Mouse (Mus musculus): ENCODE measurements around the gene Cd4. TPM values are rescaled to one million over a fixed set of nuclear protein-coding genes. Genes with fewer than 3 reads are reported as not detected.
"Not testable (repeated sequence)": the region's sequence is repeated elsewhere in the genome, so short reads cannot be mapped to it uniquely, and the experiment has no call there.

Cd4 gene
- polyA plus RNA-seq, 1 experiment from 2014 or later: 0.29 TPM

- Histone ChIP-seq H3K4me1 (ENCODE audit: control insufficient read depth, insufficient read depth, low read length) (peaks cover 18% of the 10 kb centered on the region), H3K27me3 (replicated peaks; ENCODE audit: control insufficient read depth, insufficient read depth, low read length) (no peaks in the 10 kb centered on the region), H3K36me3 (ENCODE audit: control insufficient read depth, insufficient read depth, low read length) (no peaks in the 10 kb centered on the region), H3K4me2 (ENCODE audit: low read length) (no peak overlapping the region), H3K9me3 (replicated peaks; ENCODE audit: control insufficient read depth, low read length) (no peaks in the 10 kb centered on the region), H3K9ac (ENCODE audit: low read length) (no peak overlapping the region), H3K27ac (ENCODE audit: low read depth, low read length) (no peak overlapping the region), H3K4me3 (ENCODE audit: low read depth, low read length) (no peak overlapping the region)
- ATAC-seq: no peak
- no peak for DNase-seq (ENCODE audit: low spot score)
- 75% methylated on average over 10 of the region's 10 CpGs for WGBS
Measured at GRCm38 (mm10) chr6:124900801-124901480, 12.9 kb upstream of the Cd4 start.

DNA sequence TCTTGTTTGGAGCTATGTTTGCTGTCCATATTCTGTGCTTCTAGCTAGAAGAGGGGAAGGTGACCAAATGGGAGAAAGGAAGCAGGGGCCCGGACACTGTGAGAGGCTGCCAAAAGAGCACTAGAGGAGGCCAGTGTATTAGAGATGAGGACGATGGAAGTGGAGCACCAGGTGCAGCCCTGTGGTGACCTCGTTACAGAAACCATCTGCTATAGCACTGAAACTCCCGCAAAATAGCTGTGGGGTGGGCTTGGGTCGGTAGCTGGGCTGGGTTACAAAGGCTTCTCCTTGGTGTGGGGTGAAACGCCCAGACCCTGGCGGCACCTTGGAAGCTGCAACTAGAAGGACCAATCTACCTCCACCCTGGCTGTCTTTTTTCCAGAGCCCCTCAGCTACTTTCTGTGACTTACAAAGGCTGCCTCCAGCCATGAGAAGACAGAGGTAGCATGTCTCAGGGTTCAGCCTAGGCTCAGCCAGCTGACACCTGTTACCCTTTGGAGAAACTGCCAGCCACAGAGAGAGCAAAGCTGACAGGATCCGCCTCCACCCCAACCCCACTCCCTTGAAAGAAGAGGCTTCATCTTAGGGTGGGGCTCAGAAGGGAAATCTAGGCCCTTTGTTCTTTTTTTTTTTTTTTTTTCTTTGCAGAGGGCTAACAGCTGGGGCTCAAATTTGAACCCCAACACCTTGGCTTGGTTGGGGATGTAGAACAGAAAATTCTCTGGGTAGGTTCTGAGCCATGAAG, 12.2 kb upstream of the Cd4 start:
- peaks cover 13% of the 10 kb centered on the region for H3K4me1 ChIP-seq (ENCODE audit: control insufficient read depth, insufficient read depth, low read length)
- no peak overlapping the region for H3K4me2 ChIP-seq (ENCODE audit: low read length)
- H3K36me3 ChIP-seq (ENCODE audit: control insufficient read depth, insufficient read depth, low read length): no peaks in the 10 kb centered on the region
- H3K9ac ChIP-seq (ENCODE audit: low read length): no peak overlapping the region
- no peak overlapping the region for H3K4me3 ChIP-seq (ENCODE audit: low read depth, low read length)
- H3K27me3 ChIP-seq (replicated peaks; ENCODE audit: control insufficient read depth, insufficient read depth, low read length): no peaks in the 10 kb centered on the region
- no peak for ATAC-seq
- no peak for DNase-seq (ENCODE audit: low spot score)
- no peak overlapping the region for H3K27ac ChIP-seq (ENCODE audit: low read depth, low read length)
- WGBS: 52% methylated on average over 8 of the region's 8 CpGs
- no peaks in the 10 kb centered on the region for H3K9me3 ChIP-seq (replicated peaks; ENCODE audit: control insufficient read depth, low read length)

DNA sequence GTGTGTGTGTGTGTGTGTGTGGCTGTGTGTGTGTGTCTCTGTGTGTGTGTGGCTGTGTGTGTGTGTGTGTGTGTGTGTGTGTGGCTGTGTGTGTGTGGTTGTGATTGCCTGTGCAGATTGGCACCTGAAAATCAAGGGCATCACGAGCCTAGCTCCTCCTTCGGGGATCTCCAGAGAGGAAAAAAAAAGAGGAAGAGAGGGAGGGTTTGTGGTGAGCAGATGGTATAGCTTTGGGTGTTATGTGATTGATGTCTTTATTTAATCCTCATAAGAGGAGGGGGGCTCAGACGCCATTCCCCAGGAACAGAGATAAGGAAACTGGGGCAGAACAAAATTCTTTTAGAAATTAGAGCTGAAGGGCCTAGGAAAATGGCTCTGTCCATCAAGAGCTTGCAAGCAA, 10.3 kb upstream of the Cd4 start:
- 55% methylated on average over 3 of the region's 3 CpGs for WGBS
- ATAC-seq (no peak), DNase-seq (ENCODE audit: low spot score) (peak; percentile 52)
- H3K27ac ChIP-seq (ENCODE audit: low read depth, low read length): no peak overlapping the region
- no peak overlapping the region for H3K4me3 ChIP-seq (ENCODE audit: low read depth, low read length)
- no peak overlapping the region for H3K4me2 ChIP-seq (ENCODE audit: low read length)
- no peak overlapping the region for H3K9ac ChIP-seq (ENCODE audit: low read length)
- peaks cover 3% of the 10 kb centered on the region; the same call in 1 of the 2 replicates for H3K4me1 ChIP-seq (ENCODE audit: control insufficient read depth, insufficient read depth, low read length)
- H3K27me3 ChIP-seq (replicated peaks; ENCODE audit: control insufficient read depth, insufficient read depth, low read length): no peaks in the 10 kb centered on the region
- no peaks in the 10 kb centered on the region for H3K36me3 ChIP-seq (ENCODE audit: control insufficient read depth, insufficient read depth, low read length)
- no peaks in the 10 kb centered on the region for H3K9me3 ChIP-seq (replicated peaks; ENCODE audit: control insufficient read depth, low read length)

DNA sequence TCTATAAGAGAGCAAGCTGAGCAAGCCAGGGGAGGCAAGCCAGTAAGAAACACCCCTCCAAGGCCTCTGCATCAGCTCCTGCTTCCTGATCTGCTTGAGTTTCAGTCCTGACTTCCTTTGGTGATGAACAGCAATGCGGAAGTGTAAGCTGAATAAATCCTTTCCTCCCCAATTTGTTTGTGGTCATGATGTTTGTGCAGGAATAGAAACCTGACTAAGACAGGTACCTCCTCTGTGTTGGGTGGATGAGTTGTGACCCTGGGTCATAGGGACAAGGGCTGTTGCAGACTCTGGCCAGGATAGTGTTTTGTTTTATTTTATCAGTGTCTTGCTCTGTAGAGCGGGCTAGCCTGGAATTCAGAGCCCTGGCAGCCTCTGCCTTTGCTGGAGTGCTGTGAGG, 6.1 kb upstream of the Cd4 start:
- H3K9ac ChIP-seq (ENCODE audit: low read length); H3K36me3 ChIP-seq (ENCODE audit: control insufficient read depth, insufficient read depth, low read length); ATAC-seq; H3K4me3 ChIP-seq (ENCODE audit: low read depth, low read length); DNase-seq (ENCODE audit: low spot score); H3K4me2 ChIP-seq (ENCODE audit: low read length); H3K4me1 ChIP-seq (ENCODE audit: control insufficient read depth, insufficient read depth, low read length); H3K27me3 ChIP-seq (replicated peaks; ENCODE audit: control insufficient read depth, insufficient read depth, low read length); H3K9me3 ChIP-seq (replicated peaks; ENCODE audit: control insufficient read depth, low read length); H3K27ac ChIP-seq (ENCODE audit: low read depth, low read length): not testable (repeated sequence)
- 93% methylated on average over 2 of the region's 2 CpGs for WGBS

DNA sequence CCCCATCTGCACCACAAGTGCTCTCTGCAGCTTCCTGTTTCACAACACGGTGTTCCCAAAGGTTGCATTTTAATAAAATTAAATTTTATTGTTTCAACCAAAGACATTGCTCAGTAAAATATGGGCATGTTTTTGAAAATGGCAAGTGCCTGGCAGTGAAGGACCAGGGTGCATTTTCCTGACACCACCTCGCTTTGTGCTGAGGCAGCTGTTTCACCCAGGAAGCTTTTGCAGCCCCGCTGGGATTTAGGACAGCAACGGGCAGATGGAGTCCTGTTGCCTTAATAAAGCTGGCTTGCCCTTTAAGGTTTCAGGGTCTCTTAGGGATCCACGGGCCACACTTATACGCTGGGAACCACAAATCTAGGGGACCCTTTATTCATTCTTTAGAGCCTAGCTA, 3.0 kb upstream of the Cd4 start:
- DNase-seq (ENCODE audit: low spot score) (no peak), ATAC-seq (no peak)
- Histone ChIP-seq H3K27ac (ENCODE audit: low read depth, low read length) (no peak overlapping the region), H3K9ac (ENCODE audit: low read length) (no peak overlapping the region), H3K4me2 (ENCODE audit: low read length) (no peak overlapping the region), H3K4me1 (ENCODE audit: control insufficient read depth, insufficient read depth, low read length) (no peaks in the 10 kb centered on the region), H3K27me3 (replicated peaks; ENCODE audit: control insufficient read depth, insufficient read depth, low read length) (no peaks in the 10 kb centered on the region), H3K4me3 (ENCODE audit: low read depth, low read length) (no peak overlapping the region), H3K36me3 (ENCODE audit: control insufficient read depth, insufficient read depth, low read length) (no peaks in the 10 kb centered on the region), H3K9me3 (replicated peaks; ENCODE audit: control insufficient read depth, low read length) (no peaks in the 10 kb centered on the region)
- WGBS: 74% methylated on average over 6 of the region's 6 CpGs

DNA sequence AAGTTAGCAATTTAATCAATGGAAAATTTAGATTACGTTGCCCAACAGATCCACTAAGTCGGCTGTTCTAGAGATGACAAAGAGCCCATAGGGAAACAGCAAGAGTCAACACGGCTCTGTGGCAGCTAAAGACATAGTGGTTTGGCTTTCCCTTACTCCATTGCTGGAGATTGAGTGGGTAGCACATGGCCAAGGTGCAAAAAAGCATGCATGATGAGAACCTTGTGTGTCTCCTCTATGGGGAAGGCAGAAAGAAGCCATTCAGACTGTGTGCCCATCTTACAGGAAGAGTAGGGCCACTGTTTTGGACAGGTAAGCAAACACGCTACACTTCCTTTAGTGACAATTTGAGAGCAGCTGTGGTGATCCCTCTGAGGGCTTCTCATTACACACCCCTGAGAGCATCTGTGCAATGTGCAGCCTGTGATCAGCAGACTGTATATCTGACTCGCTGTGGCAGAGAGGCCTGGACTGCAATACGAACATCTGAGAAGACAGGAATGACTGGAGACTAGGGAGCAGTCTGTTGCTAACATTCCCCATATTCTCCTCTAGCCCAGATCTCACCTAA, 619 bp upstream of the Cd4 start:
- Histone ChIP-seq H3K4me1 (ENCODE audit: control insufficient read depth, insufficient read depth, low read length) (no peaks in the 10 kb centered on the region), H3K9ac (ENCODE audit: low read length) (no peak overlapping the region), H3K27ac (ENCODE audit: low read depth, low read length) (no peak overlapping the region), H3K4me2 (ENCODE audit: low read length) (no peak overlapping the region), H3K9me3 (replicated peaks; ENCODE audit: control insufficient read depth, low read length) (no peaks in the 10 kb centered on the region), H3K36me3 (ENCODE audit: control insufficient read depth, insufficient read depth, low read length) (no peaks in the 10 kb centered on the region), H3K4me3 (ENCODE audit: low read depth, low read length) (no peak overlapping the region), H3K27me3 (replicated peaks; ENCODE audit: control insufficient read depth, insufficient read depth, low read length) (no peaks in the 10 kb centered on the region)
- DNase-seq (ENCODE audit: low spot score) (no peak), ATAC-seq (no peak)
- 92% methylated on average over 6 of the region's 6 CpGs for WGBS

DNA sequence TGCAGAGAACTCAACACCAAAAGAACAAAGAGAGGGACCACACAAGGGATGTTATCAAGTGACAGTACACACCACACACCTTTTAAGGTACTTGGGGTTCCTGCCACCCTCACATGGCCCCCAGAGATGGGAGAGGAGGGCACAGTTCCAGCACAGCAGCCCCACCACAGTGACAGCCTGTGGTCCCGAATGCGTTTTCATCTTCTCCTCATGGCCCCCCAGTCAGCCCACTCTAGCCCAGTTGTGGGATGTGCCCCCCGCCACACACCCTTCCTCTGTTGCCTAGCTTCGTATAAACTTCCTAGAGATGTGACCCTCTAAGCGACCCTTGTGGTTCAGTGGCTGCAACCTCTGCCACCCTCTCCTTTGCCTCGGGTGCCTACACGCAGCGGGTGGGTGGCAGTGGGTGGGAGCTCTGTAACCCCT, 2.1 kb downstream of the Cd4 start:
- ATAC-seq: no peak
- DNase-seq (ENCODE audit: low spot score): no peak
- H3K4me1 ChIP-seq (ENCODE audit: control insufficient read depth, insufficient read depth, low read length): no peaks in the 10 kb centered on the region
- no peak overlapping the region for H3K9ac ChIP-seq (ENCODE audit: low read length)
- no peaks in the 10 kb centered on the region for H3K36me3 ChIP-seq (ENCODE audit: control insufficient read depth, insufficient read depth, low read length)
- H3K4me3 ChIP-seq (ENCODE audit: low read depth, low read length): no peak overlapping the region
- WGBS: 95% methylated on average over 8 of the region's 8 CpGs
- no peaks in the 10 kb centered on the region for H3K27me3 ChIP-seq (replicated peaks; ENCODE audit: control insufficient read depth, insufficient read depth, low read length)
- H3K27ac ChIP-seq (ENCODE audit: low read depth, low read length): no peak overlapping the region
- no peak overlapping the region for H3K4me2 ChIP-seq (ENCODE audit: low read length)
- no peaks in the 10 kb centered on the region for H3K9me3 ChIP-seq (replicated peaks; ENCODE audit: control insufficient read depth, low read length)

- ATAC-seq (no peak), DNase-seq (ENCODE audit: low spot score) (no peak)
- H3K9ac ChIP-seq (ENCODE audit: low read length): no peak overlapping the region
- H3K27me3 ChIP-seq (replicated peaks; ENCODE audit: control insufficient read depth, insufficient read depth, low read length): no peaks in the 10 kb centered on the region
- H3K9me3 ChIP-seq (replicated peaks; ENCODE audit: control insufficient read depth, low read length): no peaks in the 10 kb centered on the region
- H3K4me3 ChIP-seq (ENCODE audit: low read depth, low read length): no peak overlapping the region
- no peak overlapping the region for H3K27ac ChIP-seq (ENCODE audit: low read depth, low read length)
- no peak overlapping the region for H3K4me2 ChIP-seq (ENCODE audit: low read length)
- no peaks in the 10 kb centered on the region for H3K4me1 ChIP-seq (ENCODE audit: control insufficient read depth, insufficient read depth, low read length)
- H3K36me3 ChIP-seq (ENCODE audit: control insufficient read depth, insufficient read depth, low read length): no peaks in the 10 kb centered on the region
- WGBS: 80% methylated on average over 10 of the region's 10 CpGs
Measured at GRCm38 (mm10) chr6:124884714-124885500, 3.1 kb downstream of the Cd4 start.

All from forebrain, embryonic 14.5 days (tissue).